Mouse (Mus musculus): ENCODE measurements around the gene Cacna1a. TPM values are rescaled to one million over a fixed set of nuclear protein-coding genes. Genes with fewer than 3 reads are reported as not detected.

The Cacna1a gene
- total and polyA plus RNA-seq, 3 experiments = 3.2 to 5.1 TPM; not detected in 1

- Histone ChIP-seq H3K9me3 (replicated peaks; ENCODE audit: insufficient read depth, low read length) (no peaks in the 10 kb centered on the region), H3K79me2 (ENCODE audit: control insufficient read depth, insufficient read depth, low read length, poor library complexity) (no peaks in the 10 kb centered on the region), H3K27ac (ENCODE audit: control insufficient read depth, low read depth, low read length) (no peak overlapping the region), H3K36me3 (ENCODE audit: control insufficient read depth in 1 of 2, insufficient read depth in 2 of 2, low read length in 2 of 2) (no peaks in the 10 kb centered on the region), H3K9ac (ENCODE audit: control insufficient read depth, low read depth, low read length, poor library complexity, severe bottlenecking) (no peak overlapping the region), H3K4me1 (ENCODE audit: control insufficient read depth in 1 of 2, insufficient read depth in 2 of 2, low read length in 2 of 2) (no peaks in the 10 kb centered on the region), H3K27me3 (ENCODE audit: control insufficient read depth in 1 of 2, insufficient read depth in 2 of 2, low read length in 2 of 2) (peaks cover 0 to 2% of the 10 kb centered on the region in 2 experiments; a peak in 2 of 4 replicates), H3K4me3 (ENCODE audit: control insufficient read depth in 1 of 2, insufficient read depth in 1 of 2, low read depth in 2 of 2, low read length in 2 of 2) (no peak overlapping the region)
- TF ChIP-seq TCF12 (IDR thresholded peaks at IDR 0.05; ENCODE audit: low read depth, low read length) = no peak
- no peak for TF ChIP-seq SIN3A (IDR thresholded peaks at IDR 0.05; ENCODE audit: low read length)
- TF ChIP-seq TBP (IDR thresholded peaks at IDR 0.05; ENCODE audit: low read depth, low read length) = no peak
- no peak for TF ChIP-seq GATA1 (IDR thresholded peaks at IDR 0.05; ENCODE audit: low read depth, low read length)
- TF ChIP-seq USF1 (IDR thresholded peaks at IDR 0.05; ENCODE audit: low read depth, low read length) = no peak
- TF ChIP-seq MXI1 (IDR thresholded peaks at IDR 0.05; ENCODE audit: low read depth, low read length) = no peak
- TF ChIP-seq CTCF (IDR thresholded peaks at IDR 0.05 in 2 of 3, conservative IDR thresholded peaks at IDR 0.05 in 1 of 3; ENCODE audit: control insufficient read depth in 1 of 3, insufficient read depth in 1 of 3, low read depth in 2 of 3, low read length in 3 of 3, poor library complexity in 1 of 3, severe bottlenecking in 1 of 3) = no peak
- no peak for TF ChIP-seq ZC3H11A (IDR thresholded peaks at IDR 0.05; ENCODE audit: low read depth, low read length)
- TF ChIP-seq TAL1 (IDR thresholded peaks at IDR 0.05; ENCODE audit: low read length) = no peak
- TF ChIP-seq E2F4 (IDR thresholded peaks at IDR 0.05; ENCODE audit: borderline replicate concordance, low read depth, low read length) = no peak
- TF ChIP-seq ZMIZ1 (IDR thresholded peaks at IDR 0.05; ENCODE audit: low read depth, low read length) = no peak
- no peak for TF ChIP-seq NRF1 (IDR thresholded peaks at IDR 0.05; ENCODE audit: insufficient read depth, low read depth, low read length, poor library complexity, severe bottlenecking)
- TF ChIP-seq RCOR1 (IDR thresholded peaks at IDR 0.05; ENCODE audit: low read depth, low read length) = no peak
- no peak for DNase-seq (ENCODE audit: low read depth, low spot score)
Observed at GRCm38 (mm10) chr8:84483004-84483403, 94.8 kb downstream of the Cacna1a start.

GRCm38 (mm10) chr8:84485366-84485765 lies 97.1 kb downstream of the Cacna1a start:
- no peaks in the 10 kb centered on the region for H3K4me1 ChIP-seq (ENCODE audit: control insufficient read depth in 1 of 2, insufficient read depth in 2 of 2, low read length in 2 of 2)
- TF ChIP-seq E2F4 (IDR thresholded peaks at IDR 0.05; ENCODE audit: borderline replicate concordance, low read depth, low read length) (no peak), USF1 (IDR thresholded peaks at IDR 0.05; ENCODE audit: low read depth, low read length) (no peak), ZC3H11A (IDR thresholded peaks at IDR 0.05; ENCODE audit: low read depth, low read length) (no peak), POLR2AphosphoS2 (IDR thresholded peaks at IDR 0.05; ENCODE audit: low read length) (no peak), CHD1 (IDR thresholded peaks at IDR 0.05; ENCODE audit: low read depth, low read length) (no peak), GATA1 (IDR thresholded peaks at IDR 0.05; ENCODE audit: low read depth, low read length) (no peak), HCFC1 (IDR thresholded peaks at IDR 0.05; ENCODE audit: low read depth, low read length) (no peak), MYC (IDR thresholded peaks at IDR 0.05; ENCODE audit: low read depth, low read length) (no peak), ZMIZ1 (IDR thresholded peaks at IDR 0.05; ENCODE audit: low read depth, low read length) (no peak), CHD2 (IDR thresholded peaks at IDR 0.05; ENCODE audit: low read length) (no peak), POLR2A (IDR thresholded peaks at IDR 0.05; ENCODE audit: control insufficient read depth in 1 of 2, insufficient read depth in 1 of 2, low read depth in 1 of 2, low read length in 2 of 2, poor library complexity in 1 of 2) (no peak), BHLHE40 (IDR thresholded peaks at IDR 0.05; ENCODE audit: borderline replicate concordance, low read depth, low read length) (no peak), MAX (IDR thresholded peaks at IDR 0.05; ENCODE audit: low read length) (no peak), SMC3 (IDR thresholded peaks at IDR 0.05; ENCODE audit: low read depth, low read length) (no peak), TAL1 (IDR thresholded peaks at IDR 0.05; ENCODE audit: low read length) (no peak), CTCF (IDR thresholded peaks at IDR 0.05 in 2 of 3, conservative IDR thresholded peaks at IDR 0.05 in 1 of 3; ENCODE audit: control insufficient read depth in 1 of 3, insufficient read depth in 1 of 3, low read depth in 2 of 3, low read length in 3 of 3, poor library complexity in 1 of 3, severe bottlenecking in 1 of 3) (no peak), RAD21 (IDR thresholded peaks at IDR 0.05; ENCODE audit: low read depth, low read length) (no peak)
- peaks cover 0 to 2% of the 10 kb centered on the region in 2 experiments; a peak in 2 of 4 replicates for H3K27me3 ChIP-seq (ENCODE audit: control insufficient read depth in 1 of 2, insufficient read depth in 2 of 2, low read length in 2 of 2)
- H3K36me3 ChIP-seq (ENCODE audit: control insufficient read depth in 1 of 2, insufficient read depth in 2 of 2, low read length in 2 of 2) = no peaks in the 10 kb centered on the region
- no peak overlapping the region for H3K4me3 ChIP-seq (ENCODE audit: control insufficient read depth in 1 of 2, insufficient read depth in 1 of 2, low read depth in 2 of 2, low read length in 2 of 2)
- no peak overlapping the region for H3K9ac ChIP-seq (ENCODE audit: control insufficient read depth, low read depth, low read length, poor library complexity, severe bottlenecking)
- no peak for DNase-seq (ENCODE audit: low read depth, low spot score)
- H3K27ac ChIP-seq (ENCODE audit: control insufficient read depth, low read depth, low read length) = no peak overlapping the region
- H3K79me2 ChIP-seq (ENCODE audit: control insufficient read depth, insufficient read depth, low read length, poor library complexity) = no peaks in the 10 kb centered on the region
- H3K9me3 ChIP-seq (replicated peaks; ENCODE audit: insufficient read depth, low read length) = no peaks in the 10 kb centered on the region

Measured in MEL (cell line).